Mouse (Mus musculus): ENCODE results near the gene CK137956.

- TF ChIP-seq CTCF (IDR thresholded peaks at IDR 0.05; ENCODE audit: low read depth), result no peak
- no peak for TF ChIP-seq EP300 (IDR thresholded peaks at IDR 0.05; ENCODE audit: low read depth)
These were observed 2.2 kb upstream of the CK137956 start for GRCm38 (mm10) chr4:127972976-127973375.

All from heart, postnatal 0 days (tissue).